Mouse (Mus musculus) monocyte, adult 2 months (primary cell): ENCODE measurements around the gene Nup210.

ENCODE experiments used
- DNase-seq, 2 experiments: peaks; one replicate each; pipeline ENCODE4 v3.0.0; 2022; ENCODE audit warnings: low spot score in 2 of 2, low read depth in 1 of 2

The Nup210 gene

DNA sequence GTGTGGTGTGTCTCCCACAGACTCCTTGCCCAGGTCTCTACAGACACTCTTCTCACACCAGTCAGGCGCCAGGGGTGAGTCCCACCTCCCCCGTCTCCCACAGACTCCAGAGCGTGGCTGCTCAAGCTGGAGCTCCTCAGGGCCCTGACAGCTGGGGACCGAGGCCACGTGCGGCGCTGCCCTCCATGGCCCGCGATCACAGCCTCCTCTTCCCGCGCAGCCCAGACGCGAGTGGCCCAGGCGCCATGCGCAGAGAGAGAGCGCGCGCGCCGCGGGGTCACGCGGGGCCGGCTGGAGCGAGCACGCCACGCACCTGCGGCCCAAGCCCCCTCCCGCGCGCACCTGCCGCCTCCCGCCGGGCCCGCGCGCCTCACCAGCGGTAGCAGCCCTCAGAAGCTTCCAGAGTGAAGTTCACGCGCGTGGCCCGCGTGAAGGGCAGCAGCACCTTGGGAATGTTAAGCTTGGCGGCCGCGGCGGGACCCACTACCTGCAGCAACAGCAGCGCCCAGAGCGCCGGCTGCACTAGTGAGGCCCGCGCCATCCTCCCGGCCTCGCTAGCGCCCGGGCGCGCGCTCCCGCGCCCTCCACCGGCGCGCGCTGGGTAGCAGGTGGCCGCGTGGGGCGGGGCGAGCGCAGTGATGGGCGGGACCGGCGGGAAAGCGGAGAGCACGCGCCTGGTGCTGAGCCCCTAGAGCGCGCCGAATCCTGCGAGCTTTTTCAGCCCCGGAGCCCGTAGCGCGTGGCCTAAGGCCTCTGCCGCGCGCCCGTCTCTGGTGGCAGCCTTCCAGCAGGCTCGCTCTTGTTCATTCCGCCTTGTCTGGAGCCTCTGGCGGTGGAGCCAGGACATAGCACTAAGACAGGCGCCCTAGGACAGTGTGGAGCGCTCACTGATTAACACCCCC is at the start of gene Nup210:
Gene Nup210 (minus strand): TSS at position 586 of the 902 bp plus-strand sequence.
- peak; percentile 71 to 81 for DNase-seq

DNA sequence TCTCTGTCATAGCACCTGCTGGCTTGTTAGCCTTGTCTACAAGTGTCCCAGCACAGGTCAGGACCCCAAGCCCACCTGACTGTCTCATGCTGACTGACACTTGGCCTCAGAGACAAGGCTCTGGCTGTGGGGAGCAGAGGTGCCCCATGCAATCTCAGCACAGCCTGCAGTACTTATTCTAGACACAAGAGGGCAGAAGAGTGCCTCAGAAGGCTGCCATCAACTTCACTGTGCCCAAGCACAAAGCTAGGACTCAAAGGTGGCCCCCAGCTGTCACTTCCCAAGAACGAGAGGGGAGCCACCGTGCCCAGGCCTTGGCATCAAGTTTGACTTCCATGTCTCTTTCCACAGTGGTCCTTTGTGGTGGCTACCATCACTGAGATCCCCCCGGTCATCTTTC is 48.6 kb upstream of the Nup210 start:
- DNase-seq, result peak in 1 of 2 experiments; percentile 21

DNA sequence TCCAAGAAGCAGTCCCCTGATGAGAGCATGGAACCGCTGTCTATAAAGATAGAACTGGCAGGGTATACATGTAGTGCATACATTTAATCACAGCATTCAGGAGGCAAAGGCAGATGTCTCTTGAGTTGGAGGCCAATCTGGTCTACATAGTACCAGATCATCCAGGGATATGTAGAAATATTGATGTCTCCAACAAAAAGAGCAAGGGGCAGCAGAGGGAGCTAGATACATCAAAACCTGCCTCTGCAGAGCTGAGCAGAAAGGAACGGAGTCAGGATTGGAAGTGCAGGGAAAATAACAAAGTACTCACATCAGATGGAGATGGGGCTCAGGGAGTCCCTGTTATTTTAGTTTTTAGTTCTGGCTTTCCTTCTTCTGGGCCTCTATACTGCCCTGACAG is 48.0 kb upstream of the Nup210 start:
- no peak for DNase-seq

DNA sequence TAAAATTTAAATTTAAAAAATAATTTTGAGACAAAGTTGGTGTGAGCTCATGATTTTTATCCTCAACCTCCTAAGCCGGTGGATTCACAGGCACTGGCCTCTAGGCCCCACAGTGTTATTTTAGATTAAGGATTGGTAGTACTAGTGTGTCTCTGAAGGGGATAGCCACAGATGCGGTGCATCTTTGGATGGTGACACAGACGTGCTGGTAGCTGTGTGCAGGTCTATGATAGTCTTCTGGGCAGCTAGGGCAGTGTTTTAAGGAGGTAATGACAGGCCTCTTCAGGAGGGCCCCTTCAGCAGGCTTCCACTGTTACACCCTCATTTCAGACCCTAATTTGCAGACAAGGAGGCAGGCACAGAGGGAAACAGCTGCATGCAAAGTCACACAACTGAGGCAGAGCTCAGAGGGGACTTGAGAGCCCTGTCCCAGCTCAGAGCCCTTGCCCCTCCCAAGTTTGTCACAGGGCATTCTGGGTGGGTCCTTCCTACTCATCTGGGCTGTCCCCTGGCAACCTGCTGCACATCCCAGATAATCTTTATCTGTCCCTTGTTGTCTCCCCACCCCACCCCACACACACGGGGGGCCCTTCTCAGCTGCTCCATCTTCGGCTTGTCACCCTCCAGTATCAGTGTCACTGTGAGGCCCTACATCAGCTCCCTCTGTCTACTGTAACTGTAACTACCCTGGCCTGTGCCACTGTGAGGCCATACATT is 46.7 kb upstream of the Nup210 start:
- DNase-seq, result no peak

DNA sequence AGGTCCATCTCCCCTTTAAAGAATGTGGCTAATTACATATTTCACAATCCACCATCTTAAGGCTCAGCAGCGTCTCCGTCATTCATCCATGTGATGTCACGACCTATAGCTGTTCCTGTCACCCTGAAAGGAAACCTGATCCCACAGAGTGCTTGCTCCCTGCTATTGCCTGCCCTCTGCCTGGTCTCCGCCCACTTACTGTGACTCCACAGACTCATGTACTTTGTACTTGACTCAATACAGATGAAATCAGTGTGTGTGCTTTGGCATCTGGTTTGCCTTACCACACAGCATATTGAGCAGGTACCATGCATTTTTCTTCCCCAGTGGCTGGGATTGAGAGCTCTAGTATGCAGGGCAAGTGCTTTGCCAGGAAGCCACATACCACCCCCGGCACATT is 45.7 kb upstream of the Nup210 start:
- no peak for DNase-seq

DNA sequence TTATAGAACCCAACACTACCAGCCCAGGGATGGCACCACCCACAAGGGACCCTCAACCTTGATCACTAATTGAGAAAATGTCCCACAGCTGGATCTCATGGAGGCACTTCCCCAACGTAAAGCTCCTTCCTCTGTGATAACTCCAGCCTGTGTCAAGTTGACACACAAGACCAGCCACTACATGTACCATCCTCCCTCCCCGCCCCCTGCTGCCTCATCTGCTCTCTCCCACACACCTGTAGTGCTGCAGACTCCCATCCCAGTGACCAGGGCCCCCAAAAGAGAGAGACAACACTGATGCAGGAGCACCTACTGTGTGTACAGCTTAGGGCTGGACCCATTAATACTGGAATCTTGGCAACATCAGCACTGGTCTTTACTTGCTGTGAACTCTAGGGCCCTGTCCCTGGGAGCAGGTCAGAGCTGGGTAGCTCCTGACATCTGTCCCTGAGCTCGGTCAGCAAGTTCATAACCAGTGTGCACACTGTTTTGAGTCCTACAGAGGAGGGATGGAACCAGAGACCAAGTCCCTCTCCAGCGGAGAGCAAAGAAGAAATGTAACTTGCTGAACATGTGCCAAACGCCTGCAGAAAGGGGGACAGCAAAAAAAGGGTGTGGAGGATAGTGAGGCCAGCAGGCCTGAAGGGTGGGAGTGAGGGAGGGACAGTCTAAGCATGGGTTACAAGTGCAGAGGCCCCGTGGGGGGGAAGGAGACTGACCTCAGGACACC is 45.0 kb upstream of the Nup210 start:
- DNase-seq, result no peak

DNA sequence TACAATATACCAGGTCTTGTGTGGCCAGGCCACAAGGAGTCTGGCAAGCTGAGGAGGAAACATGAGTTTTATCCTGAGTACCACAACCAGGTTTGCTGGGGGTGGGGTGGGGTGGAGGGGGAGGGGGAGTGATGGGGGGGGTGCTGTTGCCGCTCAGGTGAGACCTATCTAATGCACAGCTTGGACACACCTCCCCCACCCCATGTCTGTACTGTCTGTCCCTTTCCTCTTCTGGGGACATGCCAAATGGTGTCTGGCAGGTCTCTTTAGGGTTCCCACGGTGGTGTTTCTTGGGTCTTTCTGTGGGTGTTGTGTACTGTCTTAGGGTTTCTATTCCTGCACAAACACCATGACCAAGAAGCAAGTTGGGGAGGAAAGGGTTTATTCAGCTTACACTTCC is 44.3 kb upstream of the Nup210 start:
- no peak for DNase-seq

DNA sequence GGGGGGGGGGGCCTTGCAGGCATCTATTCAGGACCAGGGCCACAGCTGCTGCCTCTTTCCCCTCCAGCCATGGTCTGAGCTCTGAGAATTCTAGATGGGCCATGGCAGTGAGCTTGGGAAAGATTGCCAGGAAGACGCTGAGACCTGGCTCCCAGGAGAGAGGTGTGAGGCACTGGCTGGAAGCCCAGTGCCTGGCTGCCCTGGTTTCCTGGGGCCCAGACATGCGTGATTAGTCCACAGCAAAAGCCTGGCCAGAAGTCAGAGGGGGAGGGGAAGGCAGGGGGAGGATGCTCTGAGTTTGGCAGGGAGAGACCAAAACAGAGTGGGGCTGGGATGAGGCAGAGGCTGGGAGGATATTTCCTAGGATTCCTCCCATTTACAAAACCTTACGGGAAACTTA is 43.8 kb upstream of the Nup210 start:
- no peak for DNase-seq

DNA sequence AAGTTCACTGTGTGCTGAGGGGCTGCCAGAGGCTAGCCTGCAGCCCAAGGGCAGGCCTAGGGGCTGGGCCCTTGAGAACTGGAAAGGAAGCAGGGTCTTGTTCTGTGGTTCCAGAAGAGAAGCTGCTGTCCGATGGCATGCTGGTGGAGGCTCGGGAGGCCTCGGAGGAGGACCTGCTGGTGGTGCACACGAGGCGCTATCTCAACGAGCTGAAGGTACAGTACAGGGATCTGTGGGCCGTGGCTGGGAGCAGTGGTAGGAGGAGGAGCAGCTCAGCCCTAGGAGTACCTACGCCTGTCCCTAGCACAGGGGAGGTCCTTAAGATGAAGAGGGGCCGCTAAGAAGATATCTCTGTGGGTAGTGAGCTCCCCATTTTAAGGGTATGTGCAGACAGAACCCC is 42.4 kb upstream of the Nup210 start:
- no peak for DNase-seq

DNA sequence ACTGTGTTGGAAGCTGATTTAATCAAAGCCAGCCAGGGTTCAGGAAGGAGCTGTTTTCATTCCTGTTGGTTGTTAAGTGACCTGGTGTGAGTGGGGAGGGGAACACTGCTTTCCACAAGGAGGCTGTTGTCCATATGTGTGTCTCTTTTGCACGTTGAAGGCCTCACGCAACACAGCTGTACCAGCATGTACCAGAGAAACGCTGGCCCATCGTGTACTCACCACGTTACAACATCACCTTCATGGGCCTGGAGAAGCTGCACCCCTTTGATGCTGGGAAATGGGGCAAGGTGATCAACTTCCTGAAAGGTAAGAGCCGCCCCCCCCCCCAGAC is 40.6 kb upstream of the Nup210 start:
- DNase-seq, result no peak

DNA sequence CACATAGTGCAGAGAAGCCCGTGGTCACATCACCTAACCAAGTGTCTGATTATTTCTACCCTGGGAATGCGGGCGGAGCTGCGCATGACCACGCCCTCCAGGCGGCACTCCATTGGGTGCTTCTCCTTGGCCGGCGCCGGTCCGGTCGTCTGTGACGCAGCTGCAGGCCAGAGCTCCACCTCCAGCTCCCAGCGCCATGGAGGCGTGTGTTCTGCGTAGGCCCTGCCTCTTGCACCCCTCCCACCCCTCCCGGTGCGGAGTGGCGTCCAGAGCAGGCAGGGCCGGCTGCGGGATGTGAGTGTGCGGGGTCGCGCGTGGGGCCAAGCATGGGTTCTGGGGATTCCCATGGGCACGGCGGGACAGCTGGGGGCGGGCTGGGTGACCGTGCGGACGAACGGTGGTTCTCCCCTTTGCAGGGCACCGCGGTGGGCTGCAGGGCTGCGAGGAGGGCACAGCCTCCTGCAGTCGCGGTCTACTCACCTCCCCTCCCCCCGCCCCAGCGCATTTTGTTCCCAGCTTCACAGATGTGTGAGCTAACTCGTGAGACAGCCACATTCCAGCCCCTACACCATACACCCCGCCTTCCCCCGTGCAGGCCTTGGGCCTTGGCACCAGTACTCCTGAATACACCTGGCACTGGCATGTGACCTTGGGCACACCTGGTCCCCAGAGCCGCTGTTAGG is 40.1 kb upstream of the Nup210 start, which contains the start of gene Hdac11:
Gene Hdac11 (plus strand): TSS at position 112 of the 683 bp plus-strand sequence.
- DNase-seq, result peak; percentile 44 to 55

DNA sequence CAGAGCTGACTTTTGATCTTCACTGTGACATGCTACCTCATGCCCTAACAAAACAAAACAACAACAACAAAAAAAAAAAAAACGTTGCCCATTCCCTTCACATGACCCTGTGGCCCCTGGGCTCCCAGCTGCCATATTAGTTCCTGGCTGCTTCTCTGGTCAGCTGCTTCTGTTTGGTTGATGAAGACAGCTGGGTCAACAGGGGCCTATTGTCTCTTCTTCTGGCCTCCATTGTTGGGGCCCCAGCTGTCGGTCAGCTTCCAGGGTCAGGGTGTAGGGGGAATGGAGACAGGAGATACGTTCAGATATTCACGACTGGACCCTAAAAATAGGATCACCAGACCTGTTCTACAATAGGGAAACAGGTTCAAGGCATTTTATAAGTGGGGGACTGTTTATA is 39.4 kb upstream of the Nup210 start:
- no peak for DNase-seq

DNA sequence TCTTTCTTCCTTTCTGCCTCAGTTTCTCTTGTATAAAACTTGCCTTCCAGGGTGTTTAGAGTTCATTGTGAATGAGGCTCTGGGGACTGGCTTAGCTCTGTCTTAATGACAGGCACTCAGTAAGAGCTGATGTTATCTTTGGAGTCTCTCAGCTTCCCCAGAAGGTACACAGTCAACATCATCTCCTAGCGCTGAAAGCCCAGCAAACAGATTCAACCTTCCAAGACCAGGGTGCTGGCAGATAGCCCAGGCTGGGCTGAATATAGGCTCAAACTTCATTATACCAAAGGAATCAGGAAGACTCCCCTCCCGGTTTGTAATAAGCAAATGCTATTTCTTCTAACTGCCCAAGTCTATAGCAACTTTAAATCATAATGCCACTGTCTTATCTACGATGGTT is 38.7 kb upstream of the Nup210 start:
- no peak for DNase-seq

DNA sequence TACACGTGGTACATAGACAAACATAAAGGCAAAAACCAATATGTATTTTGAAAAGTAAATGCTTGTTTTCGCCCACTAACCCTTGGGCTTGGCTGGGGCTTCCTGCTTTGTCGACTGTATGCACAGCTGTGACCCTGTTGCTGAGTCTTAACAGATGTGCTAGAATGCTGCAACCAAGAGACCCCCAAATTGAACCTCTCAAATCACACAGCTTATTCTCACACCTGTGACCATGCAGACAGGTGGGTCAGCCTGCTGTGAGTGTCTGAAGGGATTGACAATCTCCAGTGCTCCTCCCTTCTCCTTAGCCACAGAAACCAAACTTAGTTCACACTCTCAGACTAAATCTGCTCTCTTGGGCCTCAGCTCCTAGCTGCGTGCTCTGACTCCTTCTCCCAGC is 38.1 kb upstream of the Nup210 start:
- no peak for DNase-seq

DNA sequence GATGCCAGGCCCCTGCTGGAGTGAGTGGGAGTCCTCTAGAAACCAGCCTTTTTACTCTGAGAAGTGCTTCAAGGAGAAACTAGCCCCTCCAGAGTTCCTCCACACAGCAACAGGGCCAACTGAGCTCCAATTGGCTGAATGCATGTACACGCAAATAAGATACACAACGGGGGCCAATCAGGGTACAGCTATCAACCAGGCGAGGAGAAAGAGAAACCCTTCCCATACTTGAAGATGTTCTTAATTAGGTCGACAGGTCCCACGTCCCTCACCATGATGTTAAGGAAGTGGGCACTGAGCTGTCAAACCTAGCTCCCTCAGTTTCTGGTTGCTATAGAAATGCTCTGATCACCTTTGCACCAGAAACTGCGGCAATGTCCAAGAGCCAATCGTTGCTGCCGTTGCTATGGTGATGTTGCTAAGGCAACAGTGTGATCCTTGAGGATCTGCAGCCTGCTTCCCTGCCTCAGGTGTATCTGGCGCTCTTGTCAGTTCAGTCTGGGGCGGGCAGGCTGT is 37.0 kb upstream of the Nup210 start:
- DNase-seq, result no peak

DNA sequence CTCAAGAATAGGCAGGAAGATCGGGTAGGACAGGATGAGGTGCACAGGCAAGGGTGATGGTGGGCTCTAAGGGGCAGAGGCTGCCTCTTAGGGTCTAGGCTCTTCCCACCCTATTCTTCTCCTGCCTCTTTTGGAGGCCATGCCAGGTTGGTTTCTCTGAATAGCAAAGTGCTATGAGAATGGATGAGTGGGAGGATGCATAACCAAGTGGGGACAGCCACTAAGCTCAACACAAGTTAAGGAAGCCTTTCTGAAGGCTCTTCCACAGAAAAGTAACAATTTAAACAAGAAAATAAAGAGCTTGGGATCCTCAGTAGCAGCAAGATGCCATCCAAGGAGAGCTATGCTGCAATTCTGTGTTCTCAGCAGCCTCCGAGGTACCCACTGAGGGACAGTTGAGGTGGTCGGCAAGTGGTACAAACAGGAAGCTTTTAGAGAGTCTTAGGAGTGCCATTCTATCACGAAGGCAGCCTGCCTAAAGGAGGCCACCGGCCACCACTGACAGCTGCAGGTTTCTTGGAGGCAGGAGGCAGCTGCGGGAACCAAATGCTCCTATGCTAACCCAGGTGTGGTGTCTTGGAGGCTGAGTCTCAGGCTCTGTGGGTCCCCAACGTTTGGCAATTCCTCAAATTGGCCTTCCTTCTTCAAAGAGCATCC is 36.4 kb upstream of the Nup210 start:
- DNase-seq, result no peak

DNA sequence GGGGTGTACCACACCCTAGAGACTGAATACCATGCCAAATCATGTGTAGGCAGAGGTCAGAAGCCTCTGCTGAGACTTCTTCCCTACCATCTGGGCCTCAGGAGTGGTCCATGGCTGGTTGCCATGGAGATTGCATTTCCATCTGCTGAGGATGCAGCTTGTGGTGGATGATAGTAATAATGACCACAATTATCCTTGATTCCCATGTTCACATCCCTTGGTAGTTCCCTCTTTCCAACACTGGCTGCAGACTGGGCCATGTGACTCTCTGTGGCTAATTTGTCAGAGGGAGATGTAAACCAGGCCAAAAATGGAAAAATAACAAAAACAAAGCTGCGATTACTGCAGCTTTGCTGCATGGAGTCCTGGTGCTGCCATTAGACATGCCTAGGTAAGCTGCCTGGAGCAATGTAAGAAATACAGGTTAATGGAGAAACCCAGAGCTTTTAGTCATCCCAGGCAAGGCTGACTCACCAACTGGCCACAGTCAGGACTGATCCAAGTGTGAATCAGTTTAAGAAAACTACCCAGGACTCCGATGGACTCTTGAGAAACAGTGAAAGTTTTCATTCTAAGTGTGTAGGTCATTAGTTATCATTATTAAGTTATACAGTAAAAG is 30.6 kb upstream of the Nup210 start:
- DNase-seq, result no peak

DNA sequence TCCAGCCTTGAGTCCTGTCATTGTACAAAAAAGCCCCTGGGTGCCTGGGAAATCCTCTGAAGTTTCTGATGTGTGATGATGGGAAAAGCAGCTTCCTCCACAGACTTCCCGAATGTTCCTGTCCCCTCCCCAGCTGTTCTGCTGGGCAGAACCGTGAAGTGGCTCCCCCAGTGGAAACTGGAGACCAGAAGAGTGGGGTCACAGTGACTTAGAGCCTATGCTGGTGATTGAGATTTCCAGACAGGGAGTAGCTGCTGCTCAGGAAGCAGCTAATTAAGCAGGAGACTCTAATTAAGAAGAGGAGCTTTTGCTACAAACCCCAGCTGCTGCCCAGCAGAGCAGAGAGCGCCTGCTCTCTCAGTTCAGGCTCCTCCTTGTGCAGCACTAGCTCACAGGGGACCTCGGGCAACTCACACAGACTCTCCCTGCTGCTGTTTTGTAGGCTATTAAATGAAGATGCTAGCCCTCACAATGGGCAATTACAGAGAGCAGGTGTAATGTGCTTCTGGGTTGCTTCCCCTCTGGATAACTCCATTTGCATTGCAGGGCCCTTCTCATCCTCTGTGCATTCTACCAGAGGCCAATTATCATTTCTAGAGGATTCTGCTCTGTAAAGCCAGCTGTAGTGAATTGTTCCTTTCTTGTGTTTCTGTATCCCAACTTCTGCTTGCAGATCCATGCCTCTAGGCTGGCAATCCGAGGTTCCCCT is 30.0 kb upstream of the Nup210 start:
- DNase-seq, result no peak

DNA sequence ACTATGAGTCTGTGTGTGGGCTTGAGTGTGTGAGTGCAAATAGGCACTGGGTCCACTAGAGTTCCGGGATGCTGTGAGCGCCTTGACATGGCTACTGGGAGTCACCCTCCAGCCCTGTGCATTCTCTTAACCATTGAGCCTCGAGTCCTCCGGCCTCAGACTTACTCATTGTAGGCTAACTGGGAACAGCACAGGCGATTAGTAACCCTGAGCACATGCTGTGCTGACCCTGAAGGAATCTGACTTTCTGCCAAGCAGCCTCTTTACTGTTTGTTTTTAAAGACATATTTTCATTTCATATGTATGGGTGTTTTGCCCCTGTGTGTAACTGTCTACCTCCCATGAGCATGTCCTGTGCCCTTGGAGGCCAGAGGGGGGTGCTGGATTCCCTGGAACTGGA is 28.9 kb upstream of the Nup210 start:
- DNase-seq, result no peak
